Mouse (Mus musculus) ovary, postnatal 14 days (tissue): ENCODE measurements around the gene Lmo7.

ENCODE experiments used
- DNase-seq: peaks from one replicate; pipeline ENCODE4 v3.0.0; 2022; ENCODE audit warnings: low spot score

Lmo7 gene

DNA sequence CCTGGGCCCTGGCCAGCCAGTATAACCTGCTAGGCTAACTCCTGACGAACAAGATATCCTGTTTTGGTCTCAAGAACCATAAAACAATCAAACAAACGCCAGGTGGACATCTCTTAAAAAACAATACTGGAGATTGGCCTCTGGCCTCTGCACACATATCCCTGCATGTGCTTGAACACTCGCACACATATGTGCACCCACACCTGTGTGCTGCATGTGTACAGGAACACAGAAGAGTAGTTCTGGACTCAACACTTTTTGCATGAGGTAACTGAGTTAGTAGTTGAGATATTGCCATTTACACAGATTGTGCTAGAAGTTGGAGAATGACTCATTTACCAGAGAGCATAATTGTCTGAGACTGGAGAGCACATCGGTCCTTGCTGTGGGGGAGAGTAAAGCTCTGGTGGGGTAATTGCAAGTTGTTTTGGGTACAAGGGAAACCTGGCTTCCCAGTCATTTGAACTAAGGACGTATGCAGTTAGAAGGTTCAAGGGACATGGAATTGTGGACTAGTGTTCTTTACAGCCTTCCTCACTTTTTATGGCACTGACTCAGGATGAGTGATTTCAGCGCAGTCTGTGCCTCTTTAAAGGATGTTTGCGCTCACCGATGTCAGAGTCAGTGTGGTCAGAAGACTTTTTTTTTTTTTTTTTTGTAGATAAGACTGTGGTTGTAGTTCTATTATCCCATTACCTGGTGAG lies 148.7 kb downstream of the Lmo7 start:
- no peak for DNase-seq

DNA sequence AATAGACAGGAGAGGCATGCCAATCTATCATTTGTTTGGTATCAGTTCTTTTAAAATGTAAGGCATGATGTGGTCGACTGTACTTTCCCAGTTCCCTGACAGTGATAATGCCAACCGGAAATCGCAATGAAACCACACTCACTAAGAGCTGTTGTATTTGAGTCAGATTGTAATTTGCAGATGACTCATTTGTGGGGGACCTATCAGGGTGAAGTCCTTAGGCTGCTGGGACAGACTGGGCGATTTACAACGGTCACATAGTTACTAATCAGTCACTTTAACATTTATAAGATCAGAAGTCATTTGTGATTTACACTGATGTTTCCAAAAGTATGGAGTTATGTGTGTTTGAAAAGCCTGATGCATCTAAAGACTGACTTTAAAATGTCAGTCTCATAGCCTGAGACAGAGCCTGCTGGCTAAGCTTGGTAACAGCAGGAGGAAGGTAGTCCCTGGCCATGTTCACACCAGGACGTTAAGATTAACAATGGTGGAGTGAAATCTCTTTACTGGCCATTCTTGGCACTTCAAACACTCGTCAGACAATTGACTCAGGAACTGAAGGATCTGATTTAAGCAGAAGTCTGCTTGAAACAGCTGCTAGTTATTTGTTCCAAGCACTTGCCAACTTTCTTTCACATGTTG lies 149.4 kb downstream of the Lmo7 start:
- no peak for DNase-seq

DNA sequence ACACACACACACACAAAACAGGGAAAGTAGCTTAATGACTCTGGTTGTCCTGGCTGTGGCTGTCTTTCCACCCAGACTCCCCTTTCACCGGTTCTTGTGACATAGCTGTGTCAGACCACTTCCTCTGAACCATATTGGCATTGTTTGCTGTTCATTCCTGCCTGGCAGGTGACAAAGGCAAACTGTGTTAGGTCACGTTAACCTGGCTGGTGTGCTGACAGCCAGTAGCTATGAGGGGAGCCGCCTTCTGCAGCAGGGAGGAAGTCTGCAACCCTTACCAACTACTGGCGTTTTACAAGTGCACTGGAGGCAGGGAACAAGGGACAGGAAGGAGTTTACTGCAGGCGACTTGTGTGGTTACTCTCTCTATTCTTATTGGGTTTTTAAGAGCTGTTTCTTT lies 153.2 kb downstream of the Lmo7 start:
- peak; percentile 12 for DNase-seq

DNA sequence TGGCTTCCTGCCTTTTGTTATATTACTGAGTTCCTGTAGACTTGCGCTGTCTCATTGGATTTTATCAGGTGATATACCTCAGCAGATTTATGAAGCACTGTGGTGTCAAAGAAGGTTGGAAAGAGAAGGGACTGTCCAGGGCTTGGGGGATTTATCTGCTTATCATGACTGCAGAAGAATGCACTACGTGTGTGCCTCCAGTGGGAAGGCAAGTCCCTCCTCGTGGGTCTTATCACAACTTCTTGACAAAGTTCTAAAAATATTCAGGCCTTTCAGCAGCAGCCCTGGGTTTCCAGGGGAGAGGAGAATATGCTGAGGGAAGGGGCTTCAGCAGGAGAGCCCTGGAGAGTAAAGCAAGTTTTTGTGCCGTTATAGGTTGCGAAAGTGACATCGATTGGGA lies 154.0 kb downstream of the Lmo7 start:
- DNase-seq: no peak

DNA sequence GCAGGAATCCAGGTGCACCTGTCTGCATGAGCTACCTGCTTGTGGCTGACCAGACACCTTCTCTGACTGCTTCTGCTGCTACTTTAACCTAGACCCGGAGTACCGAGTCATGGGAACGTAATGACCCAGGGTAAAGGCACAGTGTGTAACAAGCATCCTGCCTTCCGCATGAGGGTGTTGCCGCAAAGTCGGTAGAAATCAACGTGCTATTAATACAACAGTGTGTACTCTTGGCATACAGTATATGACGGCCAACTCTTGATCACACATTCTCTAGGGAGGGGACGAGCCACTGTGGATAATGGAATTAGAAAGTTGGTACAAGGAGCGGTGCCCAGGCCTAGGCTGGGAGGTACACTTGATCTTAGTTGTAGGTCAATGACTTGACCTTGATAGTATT lies 156.6 kb downstream of the Lmo7 start:
- no peak for DNase-seq

DNA sequence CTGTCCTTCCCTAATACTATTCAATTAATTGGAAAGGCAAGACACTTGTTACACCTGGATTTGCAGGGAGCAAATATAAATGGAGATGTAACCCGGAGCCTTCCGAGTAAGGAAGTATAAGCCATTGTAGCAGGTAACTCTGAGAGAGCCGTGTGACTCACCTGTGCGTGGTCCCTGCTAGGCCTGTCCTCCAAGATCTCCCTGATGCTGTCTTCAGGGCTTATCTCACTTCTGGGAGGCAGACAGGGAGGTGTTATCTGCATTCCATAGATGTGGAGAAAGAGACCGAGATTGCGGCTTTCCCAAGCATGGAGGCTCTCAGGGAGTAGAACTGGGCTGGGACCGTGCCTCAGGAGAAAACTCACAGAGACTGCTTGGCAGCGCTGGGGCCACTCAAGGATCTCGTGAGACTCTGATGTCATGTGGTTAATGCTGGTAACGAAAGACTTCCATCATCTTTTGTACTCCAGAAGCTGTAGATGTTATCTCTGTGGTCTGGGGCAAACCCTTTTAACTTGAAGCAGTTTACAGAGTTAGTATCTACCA lies 162.2 kb downstream of the Lmo7 start:
- no peak for DNase-seq

DNA sequence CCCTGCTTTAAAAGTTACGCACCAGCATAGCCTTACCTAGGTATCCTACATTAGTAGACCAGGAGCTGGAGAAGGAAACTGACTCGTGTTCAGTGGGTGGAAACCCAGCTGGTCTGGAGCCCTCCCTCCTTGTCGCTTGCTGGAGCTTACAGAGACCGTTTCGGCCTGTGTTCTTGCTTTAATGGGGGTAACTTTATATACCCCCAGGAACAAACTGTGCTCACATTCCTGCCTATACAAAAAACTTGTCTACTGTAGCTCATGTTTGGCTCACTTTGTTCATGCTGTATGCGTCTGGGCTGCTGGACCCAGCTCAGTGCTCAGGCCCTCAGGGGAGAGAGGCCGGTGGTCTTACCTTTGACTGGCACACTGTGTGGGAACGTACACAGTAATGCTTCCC lies 162.7 kb downstream of the Lmo7 start:
- no peak for DNase-seq

DNA sequence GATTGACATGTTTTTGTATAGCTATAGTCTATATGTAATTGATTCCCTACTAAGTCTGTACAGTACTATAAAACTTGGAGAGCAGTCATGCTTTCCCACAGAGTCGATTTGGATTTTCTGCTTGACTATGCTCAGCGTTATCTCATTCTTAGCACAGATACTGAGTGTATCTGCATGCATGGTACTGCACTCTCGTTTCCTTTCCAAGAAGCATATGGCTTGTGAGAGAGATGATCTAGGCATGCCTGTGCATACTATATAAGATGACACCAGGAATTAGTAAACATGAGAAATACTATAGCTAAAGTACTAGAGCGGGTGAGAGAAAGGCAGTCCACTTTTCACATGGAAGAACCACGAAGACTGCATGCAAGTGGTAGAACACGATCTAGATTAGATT lies 163.5 kb downstream of the Lmo7 start:
- no peak for DNase-seq

DNA sequence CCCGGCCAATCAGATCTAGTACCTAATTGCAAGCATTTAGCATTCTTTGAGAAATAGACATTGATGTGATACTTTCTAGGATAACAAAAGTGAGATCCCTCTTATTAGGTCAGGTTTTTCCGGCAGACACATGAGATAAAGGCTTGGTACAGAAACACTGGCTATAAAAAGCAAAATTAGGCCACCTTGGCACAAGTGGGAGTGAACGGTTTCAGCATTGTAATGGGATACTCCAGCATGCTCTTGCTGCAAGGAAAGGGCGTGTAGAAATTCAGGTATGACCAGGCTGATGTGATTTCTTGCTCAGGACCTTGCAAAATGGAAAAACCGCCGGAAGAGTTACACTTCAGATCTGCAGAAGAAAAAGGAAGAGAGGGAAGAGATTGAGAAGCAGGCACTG lies 168.5 kb downstream of the Lmo7 start:
- DNase-seq: no peak

DNA sequence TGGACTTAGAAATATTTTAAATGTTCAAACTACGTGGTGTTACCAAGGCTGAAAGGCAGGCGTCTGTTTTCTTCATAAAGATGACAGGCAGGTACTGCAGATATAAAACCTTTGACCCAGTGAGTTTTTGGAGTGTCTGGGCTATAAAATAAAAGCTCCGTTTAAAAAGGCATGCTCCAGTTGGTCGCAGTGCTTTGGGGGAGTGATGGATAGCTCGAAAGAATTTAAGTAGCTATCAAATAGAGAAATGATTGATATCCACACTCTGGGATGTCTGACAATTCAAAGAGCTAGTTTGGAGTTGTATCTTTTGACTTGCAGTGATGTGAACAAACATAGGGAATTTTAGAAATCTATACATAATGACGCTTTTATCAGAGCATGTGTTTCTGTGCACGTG lies 171.7 kb downstream of the Lmo7 start:
- DNase-seq: no peak

DNA sequence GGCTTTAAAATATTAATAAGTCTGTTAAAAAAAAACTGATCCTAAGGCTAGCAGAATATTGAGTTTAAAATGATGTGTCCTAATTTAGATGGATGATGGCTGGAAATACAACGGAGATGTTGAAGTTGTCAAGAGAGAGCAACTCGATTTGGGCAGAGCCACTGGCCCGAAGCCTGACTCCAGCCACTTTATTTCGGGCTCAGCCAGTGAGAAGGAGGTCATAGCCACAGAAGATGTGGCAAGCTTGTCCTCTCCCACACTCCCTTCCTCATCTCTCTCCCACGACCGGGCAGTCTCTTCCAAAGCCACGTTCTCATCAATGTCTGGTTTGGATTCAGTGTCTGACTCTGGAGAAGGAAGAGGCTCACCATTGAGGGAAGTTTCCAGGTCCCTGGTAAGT lies 172.2 kb downstream of the Lmo7 start:
- no peak for DNase-seq

DNA sequence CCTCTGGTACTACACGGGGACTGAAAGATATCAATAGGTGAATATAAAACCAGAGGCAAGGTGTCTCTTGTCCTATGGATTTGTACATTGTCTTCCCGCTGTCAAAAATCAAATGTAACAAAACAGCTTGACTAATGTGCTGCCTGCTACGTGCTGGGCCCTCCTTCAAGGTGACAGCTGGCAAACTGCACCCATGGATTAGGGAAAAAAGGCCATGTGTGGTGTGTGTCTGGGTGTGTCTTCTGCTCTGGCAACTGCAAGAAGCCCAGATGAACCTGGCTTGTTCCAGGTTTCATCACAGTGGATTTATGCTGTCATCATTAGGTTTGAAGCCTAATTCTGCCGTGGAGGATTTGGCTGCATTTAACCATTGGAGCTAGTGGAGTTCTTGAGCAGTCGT lies 174.0 kb downstream of the Lmo7 start:
- DNase-seq: no peak

DNA sequence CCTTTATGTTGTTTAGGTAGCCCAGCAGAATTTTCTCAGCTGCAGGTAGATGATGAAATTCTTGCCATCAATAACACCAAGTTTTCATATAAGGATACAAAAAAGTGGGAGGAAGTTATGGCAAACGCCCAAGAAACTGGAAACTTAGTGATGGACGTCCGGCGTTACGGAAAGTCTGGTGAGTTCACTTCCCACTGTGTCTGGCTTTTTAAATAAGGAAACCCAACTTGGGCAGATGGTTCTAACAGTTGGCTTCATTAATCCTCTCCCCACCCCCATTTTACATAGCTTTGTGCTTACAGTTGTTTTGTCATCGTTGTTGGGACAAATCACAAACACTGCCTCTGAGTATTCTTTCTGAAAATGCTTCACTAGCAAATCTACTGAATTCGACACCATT lies 182.2 kb downstream of the Lmo7 start:
- no peak for DNase-seq

DNA sequence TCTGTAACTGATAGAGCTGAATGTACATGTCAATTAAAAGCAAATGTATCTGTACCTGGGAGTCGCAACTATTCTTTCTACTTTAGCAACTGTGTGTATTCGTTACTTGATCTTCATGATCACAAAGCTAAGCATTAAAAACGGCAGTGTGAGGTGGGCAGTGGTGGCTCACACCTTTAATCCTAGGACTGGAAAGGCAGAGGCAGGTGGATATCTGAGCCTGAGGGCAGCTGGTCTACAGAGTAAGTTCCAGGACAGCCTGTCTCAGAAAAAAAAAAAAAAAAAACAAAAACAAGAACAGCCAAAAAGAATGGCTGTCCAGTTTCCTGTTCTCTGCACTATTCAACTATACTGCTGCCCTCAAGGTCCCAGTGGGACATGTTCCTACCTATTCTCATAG lies 182.6 kb downstream of the Lmo7 start:
- no peak for DNase-seq

DNA sequence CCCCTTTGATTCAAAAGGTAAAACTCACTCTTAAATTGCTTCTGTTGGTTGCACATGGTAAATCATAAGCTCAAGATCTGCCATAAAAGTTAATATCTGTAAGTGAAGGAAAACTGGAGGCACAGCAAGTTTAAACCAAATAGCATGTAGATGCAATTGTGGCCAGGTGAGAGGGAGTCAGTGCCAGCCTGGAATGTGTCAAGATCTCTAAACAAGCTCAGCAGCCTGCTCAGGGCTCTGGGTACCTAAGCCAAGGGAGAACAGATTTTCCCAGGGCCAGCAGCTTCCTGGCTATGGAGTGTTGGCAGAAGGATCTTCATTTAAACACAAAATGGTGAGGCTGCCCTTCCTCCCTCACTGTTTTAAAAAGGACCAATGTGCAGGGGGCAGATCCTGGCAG lies 184.6 kb downstream of the Lmo7 start:
- DNase-seq: no peak

DNA sequence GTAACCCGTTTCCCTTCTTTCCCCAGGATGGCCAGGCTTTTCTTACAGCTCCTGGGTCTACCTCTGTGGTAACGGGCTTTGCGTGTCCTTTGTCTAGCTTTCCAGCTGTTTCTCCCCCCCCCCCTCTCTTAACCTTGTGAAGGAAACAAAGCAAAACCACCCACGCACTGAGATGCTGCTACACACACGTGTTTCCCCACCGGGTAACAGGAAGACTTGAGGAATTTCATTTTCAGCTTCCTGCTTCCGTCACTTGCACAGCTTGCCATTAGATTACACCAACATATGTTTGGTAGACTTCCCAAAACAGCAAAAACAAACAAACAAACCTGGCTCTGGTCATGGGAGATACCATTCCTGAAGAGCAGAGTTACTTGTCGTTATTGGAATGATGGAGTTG lies 186.1 kb downstream of the Lmo7 start:
- no peak for DNase-seq

DNA sequence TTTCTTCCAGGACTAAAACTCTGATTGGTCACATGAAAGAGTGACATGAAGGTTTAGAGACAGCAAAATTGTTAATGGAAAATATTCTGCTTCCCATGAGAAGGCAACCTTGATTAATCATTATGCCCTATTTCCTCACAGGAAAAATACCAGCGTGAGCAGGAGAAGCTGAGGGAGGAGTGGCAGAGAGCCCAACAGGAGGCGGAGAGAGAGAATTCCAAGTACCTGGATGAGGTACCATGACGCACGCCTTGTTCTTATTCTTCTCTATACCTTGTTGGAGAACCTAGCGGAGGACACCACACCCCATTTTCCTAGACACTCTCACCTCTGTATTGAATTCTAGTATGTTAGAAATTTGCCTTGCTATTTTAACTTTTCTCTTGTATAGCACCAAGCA lies 188.7 kb downstream of the Lmo7 start:
- no peak for DNase-seq

DNA sequence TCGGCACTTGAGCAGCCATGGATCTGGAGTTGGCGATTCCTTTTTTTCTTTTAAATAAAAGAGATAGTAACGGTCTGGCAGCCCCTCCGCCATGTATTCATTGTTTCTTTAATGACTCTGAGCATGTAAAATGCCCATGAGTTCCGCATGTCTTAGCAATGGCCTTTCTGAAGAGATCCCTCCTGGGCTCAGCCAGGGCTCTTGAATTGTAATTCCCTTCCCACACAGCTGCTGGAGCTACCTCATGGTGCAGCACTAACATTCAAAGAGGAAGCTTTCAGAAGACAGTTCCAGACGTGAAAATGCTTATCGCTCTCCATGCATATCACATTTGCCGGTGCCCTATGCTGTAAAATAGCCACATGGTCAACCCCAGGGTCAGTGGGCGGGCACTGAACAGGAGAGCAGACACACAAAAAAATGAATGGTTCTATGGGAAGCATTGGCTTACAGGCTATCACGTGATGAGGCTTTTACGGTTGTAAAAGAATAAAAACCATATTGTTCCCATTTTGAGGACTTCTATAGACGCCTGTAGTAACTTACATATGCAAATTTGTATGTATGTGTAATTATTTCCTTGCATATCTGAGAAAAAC lies 198.0 kb downstream of the Lmo7 start:
- DNase-seq: no peak

DNA sequence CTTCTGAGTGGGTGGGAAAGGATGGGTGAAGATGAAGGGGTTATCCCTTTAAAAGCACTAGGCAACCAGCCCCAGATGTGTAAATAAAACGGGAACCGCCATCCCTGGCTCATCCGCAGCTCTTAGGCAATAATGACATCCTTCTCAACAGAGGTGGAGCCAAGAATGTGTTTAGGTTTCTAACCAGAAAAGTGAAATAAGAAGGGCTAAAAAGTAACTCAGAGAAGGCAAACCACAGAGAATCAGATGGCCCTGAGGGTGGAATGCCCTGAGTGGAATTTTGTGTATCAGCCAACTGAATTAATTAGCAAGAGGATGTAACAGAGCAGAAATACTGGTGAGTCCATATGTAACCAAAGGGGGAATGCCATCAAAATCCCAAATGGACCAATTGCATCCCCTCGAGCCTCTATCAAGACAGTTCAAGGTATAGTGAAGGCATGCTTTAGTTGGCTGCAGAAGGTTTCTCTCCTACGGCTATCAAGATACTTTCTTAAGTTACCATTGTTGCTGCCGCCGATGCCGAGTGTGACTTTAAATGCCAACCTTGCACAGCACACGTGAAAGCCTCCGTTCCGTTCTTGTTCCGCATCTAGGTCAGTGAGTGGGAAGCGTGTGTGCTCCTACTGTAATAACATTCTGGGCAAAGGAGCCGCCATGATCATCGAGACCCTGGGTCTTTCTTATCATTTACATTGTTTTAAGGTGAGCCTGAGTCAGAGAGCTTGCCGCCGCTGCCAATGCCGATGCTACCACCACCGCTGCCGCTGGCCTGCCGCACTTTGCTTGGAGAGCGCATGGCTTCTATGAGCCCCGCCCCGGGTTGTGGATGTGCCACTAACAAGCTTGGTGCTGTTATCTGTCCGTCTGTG lies 201.1 kb downstream of the Lmo7 start:
- no peak for DNase-seq

DNA sequence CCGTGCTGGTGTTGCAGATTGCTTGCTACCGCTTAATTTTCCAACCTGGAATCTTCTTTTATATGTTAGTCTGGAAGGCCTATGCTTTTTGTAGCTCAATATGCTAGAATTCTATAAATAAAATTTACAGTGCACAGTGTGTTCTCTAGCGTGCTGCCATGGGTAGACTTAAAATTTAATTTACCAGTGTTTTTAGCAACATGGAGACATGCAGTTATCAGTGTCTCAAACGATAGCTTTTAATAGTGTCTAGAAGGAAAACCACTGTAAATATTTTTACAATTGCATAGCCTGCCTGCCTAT lies 201.6 kb downstream of the Lmo7 start:
- no peak for DNase-seq

DNA sequence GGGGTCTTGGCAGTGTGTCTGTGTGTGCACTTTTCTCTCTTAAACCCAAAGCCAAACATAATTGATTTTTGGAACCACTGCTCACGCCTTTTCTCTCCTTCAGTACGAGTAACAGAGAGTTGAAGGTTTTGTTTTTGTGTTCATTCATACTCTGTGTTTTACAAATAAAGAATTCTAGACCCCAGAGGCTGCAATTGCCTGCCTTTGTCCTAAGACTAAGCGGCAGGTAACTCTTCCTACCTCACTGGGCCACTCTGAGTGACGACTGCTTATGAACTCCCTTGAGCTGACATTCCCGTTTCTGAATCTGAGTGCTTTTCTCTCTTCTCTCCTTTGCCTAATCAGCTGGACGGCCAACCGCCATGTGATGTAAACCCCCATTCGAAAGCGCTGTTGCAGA lies 203.8 kb downstream of the Lmo7 start:
- no peak for DNase-seq

DNA sequence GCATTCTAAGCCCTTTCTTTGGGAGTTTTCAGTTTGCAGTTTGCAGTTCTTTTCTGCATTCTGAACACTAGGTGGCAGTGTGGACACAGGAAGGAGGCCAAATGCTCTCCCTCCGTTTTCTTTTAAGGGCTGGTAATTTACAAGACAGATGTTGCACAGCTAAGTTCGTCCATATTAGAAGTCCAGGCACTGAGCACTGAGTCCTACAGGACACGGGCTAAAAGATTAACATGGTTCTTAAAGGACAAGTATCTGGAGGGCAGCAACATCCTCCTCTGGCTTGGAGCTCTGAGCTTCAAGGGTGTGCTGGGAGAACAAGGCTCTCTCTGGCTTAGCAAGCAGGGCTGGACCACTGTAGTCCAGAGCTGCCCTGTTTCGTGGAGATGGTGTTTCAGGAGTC lies 213.2 kb downstream of the Lmo7 start:
- DNase-seq: peak; percentile 54
